Mouse (Mus musculus) limb, embryonic 15.5 days (tissue): ENCODE data around the gene Vmn1r21. TPM values are rescaled to one million over a fixed set of nuclear protein-coding genes. Genes with fewer than 3 reads are reported as not detected.
A peak's percentile ranks its signal among the peaks of the same experiment; 100 is the strongest.
"Not testable (repeated sequence)": the region's sequence is repeated elsewhere in the genome, so short reads cannot be mapped to it uniquely, and the experiment has no call there.

Experiments used
- ATAC-seq: fragments of 200-750 bp; cut with Nextera tagmentation; 2 replicates; pipeline ENCODE4 v1.8.0; 2017; ENCODE audit warnings: low read depth, moderate TSS enrichment; ENCODE audit not compliant: insufficient number of reproducible peaks, low FRiP score, low TSS enrichment
- H3K27ac ChIP-seq: fragments of 300-500 bp; sonication (generic); 2 replicates; pipeline ENCODE4 v1.5.1; 2015; ENCODE audit warnings: moderate library complexity, mild to moderate bottlenecking, inconsistent platforms
- H3K27me3 ChIP-seq: fragments of 300-500 bp; sonication (generic); 2 replicates; pipeline ENCODE4 v1.6.1; 2015; ENCODE audit warnings: inconsistent platforms
- H3K36me3 ChIP-seq: fragments of 300-500 bp; sonication (generic); 2 replicates; pipeline ENCODE4 v1.6.1; 2015; ENCODE audit warnings: inconsistent platforms
- H3K4me1 ChIP-seq: fragments of 300-500 bp; sonication (generic); 2 replicates; pipeline ENCODE4 v1.6.1; 2015; ENCODE audit warnings: inconsistent platforms
- H3K4me2 ChIP-seq: fragments of 300-500 bp; sonication (generic); 2 replicates; pipeline ENCODE4 v1.6.1; 2015; ENCODE audit warnings: mild to moderate bottlenecking, inconsistent platforms
- H3K4me3 ChIP-seq: fragments of 300-500 bp; sonication (generic); 2 replicates; pipeline ENCODE4 v1.5.1; 2015; ENCODE audit warnings: mild to moderate bottlenecking, inconsistent platforms
- H3K9ac ChIP-seq: fragments of 300-500 bp; sonication (generic); 2 replicates; pipeline ENCODE4 v1.6.1; 2015; ENCODE audit warnings: inconsistent platforms
- H3K9me3 ChIP-seq: fragments of 300-500 bp; sonication (generic); 2 replicates; pipeline ENCODE4 v1.6.1; 2016; ENCODE audit warnings: inconsistent platforms
- WGBS: fragments of 180-500 bp; shearing (Covaris S2); methylation state at CpG from one replicate; pipeline ENCODE4 v1.1.7; 2015; 5-methylcytosine and 5-hydroxymethylcytosine counted together
- polyA plus RNA-seq: library from polyadenylated mRNA; unstranded; fragments of >200 nt; fragmentation: Nextera tagmentation; extraction: Ambion mirVana; gene quantifications from 2 replicates; pipeline ENCODE4 v1.2.1, GENCODE M21; 2015

Vmn1r21 gene
- 0.10 TPM in 1 of 2 replicates, not detected in the other for polyA plus RNA-seq

GRCm38 (mm10) chr6:57850286-57850685 lies at the start of gene Vmn1r21:
Gene Vmn1r21, minus strand, starts transcription at chr6:57850343.
- no peaks in the 10 kb centered on the region for H3K9me3 ChIP-seq
- no peak within 1 kb of the TSS for H3K9ac ChIP-seq
- no peak within 1 kb of the TSS for H3K4me3 ChIP-seq
- H3K4me1 ChIP-seq = no peaks in the 10 kb centered on the region
- H3K4me2 ChIP-seq = no peak within 1 kb of the TSS
- H3K36me3 ChIP-seq = no peaks in the 10 kb centered on the region
- no peak within 1 kb of the TSS for H3K27ac ChIP-seq
- no peaks in the 10 kb centered on the region for H3K27me3 ChIP-seq
- 56% methylated on average over 1 of the region's 1 CpGs for WGBS
- no peak for ATAC-seq

GRCm38 (mm10) chr6:57859043-57860042 lies 9.2 kb upstream of the Vmn1r21 start:
- ATAC-seq = no peak
- H3K4me2 ChIP-seq = no peak overlapping the region
- 51% methylated on average over 6 of the region's 6 CpGs for WGBS
- no peak overlapping the region for H3K4me3 ChIP-seq
- H3K4me1 ChIP-seq = no peaks in the 10 kb centered on the region
- no peaks in the 10 kb centered on the region for H3K9me3 ChIP-seq
- H3K9ac ChIP-seq = no peak overlapping the region
- H3K27ac ChIP-seq = no peak overlapping the region
- H3K27me3 ChIP-seq = no peaks in the 10 kb centered on the region
- H3K36me3 ChIP-seq = no peaks in the 10 kb centered on the region

- not testable (repeated sequence) for H3K9ac ChIP-seq, H3K27me3 ChIP-seq, H3K27ac ChIP-seq, H3K4me2 ChIP-seq, H3K4me1 ChIP-seq, ATAC-seq, H3K9me3 ChIP-seq, H3K4me3 ChIP-seq, H3K36me3 ChIP-seq
- 88% methylated on average over 5 of the region's 5 CpGs for WGBS
Measured at GRCm38 (mm10) chr6:57851177-57851576, 1.0 kb upstream of the Vmn1r21 start.

GRCm38 (mm10) chr6:57839693-57840408 lies 10.3 kb downstream of the Vmn1r21 start:
- Histone ChIP-seq H3K4me3 (no peak overlapping the region), H3K4me1 (no peaks in the 10 kb centered on the region), H3K4me2 (no peak overlapping the region), H3K27ac (no peak overlapping the region), H3K9ac (no peak overlapping the region), H3K27me3 (no peaks in the 10 kb centered on the region), H3K9me3 (no peaks in the 10 kb centered on the region), H3K36me3 (no peaks in the 10 kb centered on the region)
- 69% methylated on average over 2 of the region's 2 CpGs for WGBS
- no peak for ATAC-seq

- peak; percentile 17; the same call in 1 of the 2 replicates for ATAC-seq
- H3K27me3 ChIP-seq = no peaks in the 10 kb centered on the region
Measured at GRCm38 (mm10) chr6:57825259-57825715, 24.9 kb downstream of the Vmn1r21 start.

GRCm38 (mm10) chr6:57824422-57825258 lies 25.5 kb downstream of the Vmn1r21 start, which contains the start of gene Vopp1:
Gene Vopp1, minus strand, starts transcription at chr6:57825159.
- peaks cover 9% of the 10 kb centered on the region; the same call in 1 of the 2 replicates for H3K4me1 ChIP-seq
- peak within 1 kb of the TSS; percentile 91 for H3K27ac ChIP-seq
- H3K4me2 ChIP-seq = peak within 1 kb of the TSS; percentile 55
- no peaks in the 10 kb centered on the region for H3K36me3 ChIP-seq
- peak within 1 kb of the TSS; percentile 92 for H3K4me3 ChIP-seq
- H3K9ac ChIP-seq = peak within 1 kb of the TSS; percentile 87
- no peaks in the 10 kb centered on the region for H3K27me3 ChIP-seq
- WGBS = under 1% methylated on average over 84 of the region's 87 CpGs
- ATAC-seq = peak; percentile 79
- H3K9me3 ChIP-seq = no peaks in the 10 kb centered on the region

More at GRCm38 (mm10) chr6:57825259-57825715, 24.9 kb downstream of the Vmn1r21 start:
- Histone ChIP-seq H3K4me2 (peak overlapping the region; percentile 55), H3K4me3 (peak overlapping the region; percentile 92), H3K9ac (peak overlapping the region; percentile 87), H3K9me3 (no peaks in the 10 kb centered on the region), H3K4me1 (peaks cover 9% of the 10 kb centered on the region; the same call in 1 of the 2 replicates), H3K36me3 (no peaks in the 10 kb centered on the region), H3K27ac (peak overlapping the region; percentile 91)
- 9% methylated on average over 5 of the region's 5 CpGs for WGBS

GRCm38 (mm10) chr6:57823461-57823860 lies 26.7 kb downstream of the Vmn1r21 start:
- Histone ChIP-seq H3K4me2 (no peak overlapping the region), H3K9ac (no peak overlapping the region), H3K4me3 (no peak overlapping the region), H3K27me3 (no peaks in the 10 kb centered on the region), H3K27ac (no peak overlapping the region), H3K4me1 (peaks cover 9% of the 10 kb centered on the region; the same call in 1 of the 2 replicates), H3K9me3 (no peaks in the 10 kb centered on the region), H3K36me3 (no peaks in the 10 kb centered on the region)
- 26% methylated on average over 3 of the region's 3 CpGs for WGBS
- ATAC-seq = no peak

- H3K27me3 ChIP-seq = no peaks in the 10 kb centered on the region
- no peak for ATAC-seq
- no peak overlapping the region for H3K4me3 ChIP-seq
- no peaks in the 10 kb centered on the region for H3K36me3 ChIP-seq
- H3K4me2 ChIP-seq = no peak overlapping the region
- H3K4me1 ChIP-seq = peaks cover 9% of the 10 kb centered on the region; the same call in 1 of the 2 replicates
- 58% methylated on average over 5 of the region's 5 CpGs for WGBS
- H3K9ac ChIP-seq = no peak overlapping the region
- H3K27ac ChIP-seq = no peak overlapping the region
- H3K9me3 ChIP-seq = no peaks in the 10 kb centered on the region
Measured at GRCm38 (mm10) chr6:57822648-57823410, 27.3 kb downstream of the Vmn1r21 start.

GRCm38 (mm10) chr6:57814436-57814940 lies 35.7 kb downstream of the Vmn1r21 start:
- no peaks in the 10 kb centered on the region for H3K27me3 ChIP-seq
- WGBS = 87% methylated on average over 2 of the region's 2 CpGs
- ATAC-seq = no peak

More at GRCm38 (mm10) chr6:57814436-57814940, 35.7 kb downstream of the Vmn1r21 start:
- H3K4me1 ChIP-seq = no peaks in the 10 kb centered on the region
- no peak overlapping the region for H3K4me2 ChIP-seq
- no peak overlapping the region for H3K27ac ChIP-seq
- no peak overlapping the region for H3K9ac ChIP-seq
- H3K36me3 ChIP-seq = peaks cover under 1% of the 10 kb centered on the region; the same call in 1 of the 2 replicates
- no peak overlapping the region for H3K4me3 ChIP-seq
- no peaks in the 10 kb centered on the region for H3K9me3 ChIP-seq
